Mouse (Mus musculus) neural tube, embryonic 15.5 days (tissue): Measurements from ENCODE around the gene Gm48551. TPM values are rescaled to one million over a fixed set of nuclear protein-coding genes. Genes with fewer than 3 reads are reported as not detected.

Experiments used
- microRNA-seq: library from miRNA; unstranded; fragments of <30 nt; microRNA quantifications from one replicate; pipeline ENCODE4, GENCODE M21; 2017
- polyA plus RNA-seq: library from polyadenylated mRNA; unstranded; fragments of >200 nt; fragmentation: Nextera tagmentation; extraction: Ambion mirVana; gene quantifications from 2 replicates; pipeline ENCODE4 v1.2.1, GENCODE M21; 2015

Gm48551 gene
- polyA plus RNA-seq, 1 experiment from 2014 or later = 7.2 TPM

Small RNA genes within 50 kb of the gene (microRNA-seq; reads per million reads assigned to microRNA genes)
- gene Mir1191b = not detected
- not detected for gene Mir6913

Other genes with a start within 250 kb of the Gm48551 start
- 14.8 and 21.0 TPM in 2 replicates for gene Zbtb7a, start 249.2 kb upstream of the Gm48551 start, polyA plus RNA-seq
- 52.8 and 57.3 TPM in 2 replicates for gene Pias4, start 216.5 kb upstream of the Gm48551 start, polyA plus RNA-seq
- gene Eef2, start 207.8 kb upstream of the Gm48551 start, polyA plus RNA-seq = 493 and 549 TPM in 2 replicates
- gene Dapk3, start 201.5 kb upstream of the Gm48551 start, polyA plus RNA-seq = 65.7 and 70.4 TPM in 2 replicates
- not detected in 2 replicates for gene 4930442H23Rik, start 200.6 kb upstream of the Gm48551 start, polyA plus RNA-seq
- 0.17 and 0.26 TPM in 2 replicates for gene Nmrk2, start 182.4 kb upstream of the Gm48551 start, polyA plus RNA-seq
- gene Atcay, start 153.6 kb upstream of the Gm48551 start, polyA plus RNA-seq = 64.8 and 91.1 TPM in 2 replicates
- gene Zfr2, start 151.3 kb upstream of the Gm48551 start, polyA plus RNA-seq = 27.1 and 31.9 TPM in 2 replicates
- 37.1 and 48.3 TPM in 2 replicates for gene Matk, start 131.5 kb upstream of the Gm48551 start, polyA plus RNA-seq
- 155 and 160 TPM in 2 replicates for gene Mrpl54, start 117.5 kb upstream of the Gm48551 start, polyA plus RNA-seq
- gene Apba3, start 117.5 kb upstream of the Gm48551 start, polyA plus RNA-seq = 38.0 and 39.1 TPM in 2 replicates
- gene Tjp3, start 92.9 kb upstream of the Gm48551 start, polyA plus RNA-seq = 4.1 and 7.9 TPM in 2 replicates
- 116 and 124 TPM in 2 replicates for gene Pip5k1c, start 91.5 kb upstream of the Gm48551 start, polyA plus RNA-seq
- 27.8 and 34.0 TPM in 2 replicates for gene Cactin, start 63.4 kb upstream of the Gm48551 start, polyA plus RNA-seq
- gene Tbxa2r, start 55.7 kb upstream of the Gm48551 start, polyA plus RNA-seq = 5.5 and 11.4 TPM in 2 replicates
- gene Gipc3, start 41.2 kb upstream of the Gm48551 start, polyA plus RNA-seq = not detected in 2 replicates
- 31.0 and 48.9 TPM in 2 replicates for gene Hmg20b, start 34.0 kb upstream of the Gm48551 start, polyA plus RNA-seq
- gene Mfsd12, start 27.0 kb upstream of the Gm48551 start, polyA plus RNA-seq = 22.9 and 29.4 TPM in 2 replicates
- gene 4930404N11Rik, start 18.6 kb upstream of the Gm48551 start, polyA plus RNA-seq = 1.3 and 1.5 TPM in 2 replicates
- gene Fzr1, start 6.0 kb upstream of the Gm48551 start, polyA plus RNA-seq = 132 and 146 TPM in 2 replicates
- 101 TPM in 2 replicates for gene Dohh, start within 50 bp of the Gm48551 start, polyA plus RNA-seq
- 3.4 and 3.6 TPM in 2 replicates for gene Gm48552, start 4.5 kb downstream of the Gm48551 start, polyA plus RNA-seq
- gene Smim24, start 8.6 kb downstream of the Gm48551 start, polyA plus RNA-seq = 2.5 and 9.3 TPM in 2 replicates
- gene Nfic, start 71.2 kb downstream of the Gm48551 start, polyA plus RNA-seq = 35.0 and 35.8 TPM in 2 replicates
- gene Celf5, start 98.2 kb downstream of the Gm48551 start, polyA plus RNA-seq = 54.8 and 62.5 TPM in 2 replicates
- 68.5 and 70.3 TPM in 2 replicates for gene Ncln, start 111.9 kb downstream of the Gm48551 start, polyA plus RNA-seq
- 0.69 and 2.1 TPM in 2 replicates for gene S1pr4, start 115.7 kb downstream of the Gm48551 start, polyA plus RNA-seq
- 1.7 and 2.6 TPM in 2 replicates for gene Gna15, start 139.8 kb downstream of the Gm48551 start, polyA plus RNA-seq
- 91.1 and 102 TPM in 2 replicates for gene Gna11, start 160.7 kb downstream of the Gm48551 start, polyA plus RNA-seq
- 771 and 825 TPM in 2 replicates for gene Aes, start 175.0 kb downstream of the Gm48551 start, polyA plus RNA-seq
- gene Tle2, start 190.1 kb downstream of the Gm48551 start, polyA plus RNA-seq = 41.8 and 49.9 TPM in 2 replicates
- 5.7 and 7.3 TPM in 2 replicates for gene Tle6, start 216.6 kb downstream of the Gm48551 start, polyA plus RNA-seq
- gene BC025920, start 221.8 kb downstream of the Gm48551 start, polyA plus RNA-seq = 1.3 and 2.3 TPM in 2 replicates
- 45.6 and 51.8 TPM in 2 replicates for gene Sirt6, start 243.3 kb downstream of the Gm48551 start, polyA plus RNA-seq
- 19.0 and 24.2 TPM in 2 replicates for gene Ankrd24, start 244.1 kb downstream of the Gm48551 start, polyA plus RNA-seq